Mouse (Mus musculus) spleen, embryonic (tissue): ENCODE data around the gene Rest.
"Not testable (repeated sequence)": the region's sequence is repeated elsewhere in the genome, so short reads cannot be mapped to it uniquely, and the experiment has no call there.

Source experiments
- CTCF ChIA-PET: fragments of 350-600 bp; sonication (Branson Sonifier 250); formaldehyde crosslinking; loops from one replicate; lab custom pipeline; 2022; lab: Charles Lee

Rest gene

GRCm38 (mm10) chr5:77265081-77265670 lies at the start of gene Rest:
Rest (plus strand) TSS chr5:77265491.
- CTCF ChIA-PET, result no interaction called here

GRCm38 (mm10) chr5:77217211-77217610 lies 48.1 kb upstream of the Rest start:
- CTCF ChIA-PET, result no interaction called here

- CTCF ChIA-PET, result no interaction called here
These were observed 47.6 kb upstream of the Rest start for GRCm38 (mm10) chr5:77217724-77218123.

- CTCF ChIA-PET, result interaction anchor here (0.6 kb wide), 2 partner anchors 125 to 129 kb away, joined by 6 to 7 read pairs; no protein-coding TSS in a partner anchor
These were observed 42.0 kb upstream of the Rest start for GRCm38 (mm10) chr5:77223043-77223975.

- CTCF ChIA-PET, result interaction anchor here (0.5 to 1.8 kb wide), 3 partner anchors 14 to 139 kb away, joined by 3 to 4 read pairs (median 4); no protein-coding TSS in a partner anchor
These were observed 36.3 kb upstream of the Rest start for GRCm38 (mm10) chr5:77228986-77229385.

GRCm38 (mm10) chr5:77231863-77232262 lies 33.4 kb upstream of the Rest start:
- CTCF ChIA-PET, result not testable (repeated sequence)

GRCm38 (mm10) chr5:77234921-77235320 lies 30.4 kb upstream of the Rest start:
- CTCF ChIA-PET, result interaction anchor here (0.8 kb wide), 1 partner anchor 10 kb away, joined by 9 read pairs; no protein-coding TSS in a partner anchor

- CTCF ChIA-PET, result no interaction called here
These were observed 28.2 kb upstream of the Rest start for GRCm38 (mm10) chr5:77237104-77237503.

- CTCF ChIA-PET, result no interaction called here
These were observed 20.8 kb upstream of the Rest start for GRCm38 (mm10) chr5:77244331-77244987.

- CTCF ChIA-PET, result interaction anchor here (0.5 kb wide), 1 partner anchor 11 kb away, joined by 9 read pairs; no protein-coding TSS in a partner anchor
These were observed 19.9 kb upstream of the Rest start for GRCm38 (mm10) chr5:77245463-77245786.

GRCm38 (mm10) chr5:77245787-77246671 lies 19.3 kb upstream of the Rest start:
- CTCF ChIA-PET, result interaction anchor here (0.5 to 0.7 kb wide), 2 partner anchors 11 to 37 kb away, joined by 3 to 9 read pairs; no protein-coding TSS in a partner anchor

- CTCF ChIA-PET, result no interaction called here
These were observed 15.2 kb upstream of the Rest start for GRCm38 (mm10) chr5:77250083-77250482.

GRCm38 (mm10) chr5:77251656-77252055 lies 13.6 kb upstream of the Rest start:
- CTCF ChIA-PET, result interaction anchor here (0.6 kb wide), 1 partner anchor 208 kb away, joined by 5 read pairs; no protein-coding TSS in a partner anchor

GRCm38 (mm10) chr5:77252115-77252827 lies 13.0 kb upstream of the Rest start:
- CTCF ChIA-PET, result no interaction called here

GRCm38 (mm10) chr5:77253154-77253553 lies 12.1 kb upstream of the Rest start:
- CTCF ChIA-PET, result no interaction called here

GRCm38 (mm10) chr5:77254402-77254801 lies 10.9 kb upstream of the Rest start:
- CTCF ChIA-PET, result no interaction called here

- CTCF ChIA-PET, result no interaction called here
These were observed 7.7 kb upstream of the Rest start for GRCm38 (mm10) chr5:77257603-77258002.

GRCm38 (mm10) chr5:77259315-77259714 lies 6.0 kb upstream of the Rest start:
- CTCF ChIA-PET, result interaction anchor here (0.6 kb wide), 1 partner anchor 10 kb away, joined by 8 read pairs; no protein-coding TSS in a partner anchor

GRCm38 (mm10) chr5:77260141-77260540 lies 5.2 kb upstream of the Rest start:
- CTCF ChIA-PET, result interaction anchor here (0.6 kb wide), 1 partner anchor 9 kb away, joined by 8 read pairs; no protein-coding TSS in a partner anchor

- CTCF ChIA-PET, result no interaction called here
These were observed 4.2 kb upstream of the Rest start for GRCm38 (mm10) chr5:77261137-77261536.
